Mouse (Mus musculus): ENCODE data around the gene Khsrp. TPM values are rescaled to one million over a fixed set of nuclear protein-coding genes. Genes with fewer than 3 reads are reported as not detected.

The Khsrp gene
- polyA plus RNA-seq, 1 experiment from 2014 or later: 36.9 TPM

GRCm38 (mm10) chr17:57010911-57011235, 20.4 kb downstream of the Khsrp start:
- Histone ChIP-seq H3K36me3 (ENCODE audit: control insufficient read depth, insufficient read depth, low read length) (peaks cover 38% of the 10 kb centered on the region), H3K27ac (replicated peaks in 1 of 2; ENCODE audit: control insufficient read depth in 1 of 2, insufficient read depth in 1 of 2, low read depth in 2 of 2, low read length in 2 of 2) (peak overlapping the region; percentile 77 to 78), H3K4me1 (ENCODE audit: control insufficient read depth in 2 of 2, insufficient read depth in 2 of 2, low read length in 2 of 2) (peaks cover 4 to 11% of the 10 kb centered on the region in 2 experiments; a peak in 2 of 4 replicates), H3K27me3 (ENCODE audit: control insufficient read depth, insufficient read depth, low read length) (no peaks in the 10 kb centered on the region), H3K9ac (ENCODE audit: low read length) (peak overlapping the region; percentile 90), H3K4me2 (ENCODE audit: low read length) (peak overlapping the region; percentile 74), H3K9me3 (ENCODE audit: control insufficient read depth, low read length) (no peaks in the 10 kb centered on the region), H3K4me3 (ENCODE audit: control insufficient read depth in 1 of 2, insufficient read depth in 1 of 2, low read depth in 1 of 2, low read length in 2 of 2) (peak overlapping the region; percentile 86 to 95)
- under 1% methylated on average over 19 of the region's 19 CpGs for WGBS
- peak; percentile 11 for ATAC-seq (ENCODE audit: insufficient number of reproducible peaks, insufficient read depth, low FRiP score, low read depth)

- ATAC-seq (ENCODE audit: insufficient number of reproducible peaks, insufficient read depth, low FRiP score, low read depth): no peak
- WGBS: 92% methylated on average over 13 of the region's 13 CpGs
- no peak overlapping the region for H3K4me2 ChIP-seq (ENCODE audit: low read length)
- H3K4me1 ChIP-seq (ENCODE audit: control insufficient read depth in 2 of 2, insufficient read depth in 2 of 2, low read length in 2 of 2): peaks cover 4 to 11% of the 10 kb centered on the region in 2 experiments; a peak in 2 of 4 replicates
- no peaks in the 10 kb centered on the region for H3K9me3 ChIP-seq (ENCODE audit: control insufficient read depth, low read length)
- H3K27me3 ChIP-seq (ENCODE audit: control insufficient read depth, insufficient read depth, low read length): no peaks in the 10 kb centered on the region
- no peak overlapping the region for H3K27ac ChIP-seq (replicated peaks in 1 of 2; ENCODE audit: control insufficient read depth in 1 of 2, insufficient read depth in 1 of 2, low read depth in 2 of 2, low read length in 2 of 2)
- no peak overlapping the region for H3K9ac ChIP-seq (ENCODE audit: low read length)
- H3K4me3 ChIP-seq (ENCODE audit: control insufficient read depth in 1 of 2, insufficient read depth in 1 of 2, low read depth in 1 of 2, low read length in 2 of 2): no peak overlapping the region
- peaks cover 73% of the 10 kb centered on the region for H3K36me3 ChIP-seq (ENCODE audit: control insufficient read depth, insufficient read depth, low read length)
These were observed 24.0 kb downstream of the Khsrp start for GRCm38 (mm10) chr17:57007137-57007905.

DNA sequence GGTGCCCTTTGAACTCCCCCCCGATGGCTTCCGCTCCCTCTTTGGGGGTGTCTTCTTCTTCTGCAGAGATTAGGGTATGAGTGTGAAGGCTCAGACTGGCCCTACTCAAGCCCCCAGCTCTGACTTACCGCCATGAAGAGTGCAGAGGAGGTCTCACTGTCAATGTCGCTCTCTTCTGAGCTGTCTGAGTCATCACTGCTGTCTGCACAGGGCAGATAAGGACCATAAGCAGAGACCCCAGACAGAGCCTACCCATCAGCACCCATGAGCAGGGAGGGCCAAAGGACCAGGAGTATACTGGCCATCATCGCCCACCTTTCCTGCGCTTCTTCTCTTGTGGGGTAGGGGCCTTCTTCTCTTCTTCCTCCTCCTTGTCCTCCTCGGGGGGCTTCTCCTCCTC, 27.3 kb downstream of the Khsrp start:
- peaks cover 83% of the 10 kb centered on the region for H3K36me3 ChIP-seq (ENCODE audit: control insufficient read depth, insufficient read depth, low read length)
- peaks cover 19 to 20% of the 10 kb centered on the region in 2 experiments for H3K4me1 ChIP-seq (ENCODE audit: control insufficient read depth in 2 of 2, insufficient read depth in 2 of 2, low read length in 2 of 2)
- WGBS: 67% methylated on average over 7 of the region's 7 CpGs
- H3K9ac ChIP-seq (ENCODE audit: low read length): no peak overlapping the region
- H3K4me3 ChIP-seq (ENCODE audit: control insufficient read depth in 1 of 2, insufficient read depth in 1 of 2, low read depth in 1 of 2, low read length in 2 of 2): no peak overlapping the region
- no peaks in the 10 kb centered on the region for H3K27me3 ChIP-seq (ENCODE audit: control insufficient read depth, insufficient read depth, low read length)
- H3K27ac ChIP-seq (replicated peaks in 1 of 2; ENCODE audit: control insufficient read depth in 1 of 2, insufficient read depth in 1 of 2, low read depth in 2 of 2, low read length in 2 of 2): no peak overlapping the region
- H3K9me3 ChIP-seq (ENCODE audit: control insufficient read depth, low read length): no peaks in the 10 kb centered on the region
- ATAC-seq (ENCODE audit: insufficient number of reproducible peaks, insufficient read depth, low FRiP score, low read depth): no peak
- no peak overlapping the region for H3K4me2 ChIP-seq (ENCODE audit: low read length)

DNA sequence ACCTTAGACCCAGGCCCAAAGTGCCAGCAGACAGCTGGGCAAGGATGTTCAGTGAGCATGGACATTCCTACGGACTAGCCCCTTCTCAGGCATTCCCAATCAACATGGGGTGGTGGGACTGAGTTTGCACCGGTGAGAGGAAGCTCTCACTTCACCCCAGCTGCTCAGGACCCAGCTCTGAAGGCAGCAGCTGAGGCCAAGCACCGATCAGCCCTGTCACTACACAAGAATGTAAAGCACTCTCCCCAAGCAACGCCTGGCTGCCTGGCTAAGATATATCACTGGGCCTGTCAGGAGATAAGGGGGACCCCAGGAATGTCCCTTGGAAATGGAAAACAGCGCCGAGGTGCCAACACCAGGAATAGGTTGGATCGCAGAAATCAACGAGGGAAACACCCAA, 30.1 kb downstream of the Khsrp start:
- Histone ChIP-seq H3K27me3 (ENCODE audit: control insufficient read depth, insufficient read depth, low read length) (no peaks in the 10 kb centered on the region), H3K4me3 (ENCODE audit: control insufficient read depth in 1 of 2, insufficient read depth in 1 of 2, low read depth in 1 of 2, low read length in 2 of 2) (no peak overlapping the region), H3K9ac (ENCODE audit: low read length) (peak overlapping the region; percentile 67), H3K27ac (replicated peaks in 1 of 2; ENCODE audit: control insufficient read depth in 1 of 2, insufficient read depth in 1 of 2, low read depth in 2 of 2, low read length in 2 of 2) (peak overlapping the region; percentile 73 to 79), H3K9me3 (ENCODE audit: control insufficient read depth, low read length) (no peaks in the 10 kb centered on the region), H3K36me3 (ENCODE audit: control insufficient read depth, insufficient read depth, low read length) (peaks cover 66% of the 10 kb centered on the region), H3K4me2 (ENCODE audit: low read length) (peak overlapping the region; percentile 37), H3K4me1 (ENCODE audit: control insufficient read depth in 2 of 2, insufficient read depth in 2 of 2, low read length in 2 of 2) (peaks cover 26 to 29% of the 10 kb centered on the region in 2 experiments)
- no peak for ATAC-seq (ENCODE audit: insufficient number of reproducible peaks, insufficient read depth, low FRiP score, low read depth)
- WGBS: 8% methylated on average over 8 of the region's 8 CpGs

DNA sequence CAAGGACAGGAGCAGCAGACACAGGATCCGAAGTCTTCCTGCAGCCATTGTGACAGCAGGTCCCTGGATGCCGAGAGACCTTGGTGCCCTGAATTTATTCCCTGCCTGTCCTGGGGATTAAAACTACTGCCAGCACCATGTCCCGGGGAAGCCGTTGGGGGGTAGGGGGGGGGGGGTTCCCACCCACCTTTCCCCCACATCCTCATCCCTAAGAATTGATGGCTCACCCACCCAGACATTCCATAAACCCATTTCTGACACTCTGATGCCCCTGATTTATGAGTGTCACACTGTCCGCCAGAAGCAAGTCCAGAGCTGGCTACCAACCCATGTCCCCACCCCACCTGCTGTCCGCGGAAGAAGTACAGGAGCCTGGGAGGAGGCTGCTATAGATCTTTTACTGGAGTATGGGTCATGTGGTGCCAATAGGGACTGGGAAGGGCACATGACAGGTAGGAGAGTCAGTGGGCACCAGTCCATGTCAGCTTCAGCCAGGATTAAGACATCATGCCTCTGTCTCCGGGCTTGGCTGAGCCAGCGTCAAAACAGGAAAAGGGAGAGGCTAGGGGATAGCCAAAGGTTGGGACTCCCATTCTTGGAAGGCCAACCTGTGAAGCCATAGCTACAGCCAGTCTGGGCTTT, 31.2 kb downstream of the Khsrp start, which contains the start of gene Pspn:
Gene Pspn, minus strand, starts transcription at position 51 of the 642 bp plus-strand sequence.
- Histone ChIP-seq H3K4me2 (ENCODE audit: low read length) (no peak within 1 kb of the TSS), H3K27me3 (ENCODE audit: control insufficient read depth, insufficient read depth, low read length) (no peaks in the 10 kb centered on the region), H3K4me1 (ENCODE audit: control insufficient read depth in 2 of 2, insufficient read depth in 2 of 2, low read length in 2 of 2) (peaks cover 26 to 29% of the 10 kb centered on the region in 2 experiments), H3K9ac (ENCODE audit: low read length) (peak within 1 kb of the TSS; percentile 67), H3K9me3 (ENCODE audit: control insufficient read depth, low read length) (no peaks in the 10 kb centered on the region), H3K27ac (replicated peaks in 1 of 2; ENCODE audit: control insufficient read depth in 1 of 2, insufficient read depth in 1 of 2, low read depth in 2 of 2, low read length in 2 of 2) (peak within 1 kb of the TSS; percentile 73 to 79), H3K4me3 (ENCODE audit: control insufficient read depth in 1 of 2, insufficient read depth in 1 of 2, low read depth in 1 of 2, low read length in 2 of 2) (no peak within 1 kb of the TSS), H3K36me3 (ENCODE audit: control insufficient read depth, insufficient read depth, low read length) (peaks cover 66% of the 10 kb centered on the region)
- ATAC-seq (ENCODE audit: insufficient number of reproducible peaks, insufficient read depth, low FRiP score, low read depth): no peak
- 79% methylated on average over 9 of the region's 9 CpGs for WGBS

DNA sequence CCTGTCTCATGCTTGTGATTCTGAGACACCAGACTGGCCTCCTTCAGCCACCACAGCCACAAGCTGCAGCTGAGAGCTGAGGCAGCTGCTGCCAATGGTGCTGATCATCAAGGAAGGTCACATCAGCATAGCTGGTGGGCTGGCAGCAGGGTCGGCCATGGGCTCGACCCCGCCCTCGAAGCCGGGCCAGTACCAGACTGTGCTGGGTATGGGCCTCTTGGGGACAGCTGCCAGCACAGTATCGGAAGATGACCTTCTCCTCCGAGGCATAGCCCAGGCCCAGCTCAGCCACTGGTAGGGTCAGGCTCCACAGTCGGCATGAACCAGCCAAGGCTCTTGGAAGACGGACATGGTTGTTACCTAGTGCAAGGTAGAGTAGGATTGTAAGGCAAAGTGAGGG, 31.9 kb downstream of the Khsrp start:
- Histone ChIP-seq H3K27me3 (ENCODE audit: control insufficient read depth, insufficient read depth, low read length) (no peaks in the 10 kb centered on the region), H3K4me2 (ENCODE audit: low read length) (no peak overlapping the region), H3K36me3 (ENCODE audit: control insufficient read depth, insufficient read depth, low read length) (peaks cover 66% of the 10 kb centered on the region), H3K4me3 (ENCODE audit: control insufficient read depth in 1 of 2, insufficient read depth in 1 of 2, low read depth in 1 of 2, low read length in 2 of 2) (no peak overlapping the region), H3K4me1 (ENCODE audit: control insufficient read depth in 2 of 2, insufficient read depth in 2 of 2, low read length in 2 of 2) (peaks cover 26 to 29% of the 10 kb centered on the region in 2 experiments), H3K9me3 (ENCODE audit: control insufficient read depth, low read length) (no peaks in the 10 kb centered on the region), H3K9ac (ENCODE audit: low read length) (no peak overlapping the region), H3K27ac (replicated peaks in 1 of 2; ENCODE audit: control insufficient read depth in 1 of 2, insufficient read depth in 1 of 2, low read depth in 2 of 2, low read length in 2 of 2) (no peak overlapping the region)
- ATAC-seq (ENCODE audit: insufficient number of reproducible peaks, insufficient read depth, low FRiP score, low read depth): no peak
- WGBS: 91% methylated on average over 9 of the region's 9 CpGs

DNA sequence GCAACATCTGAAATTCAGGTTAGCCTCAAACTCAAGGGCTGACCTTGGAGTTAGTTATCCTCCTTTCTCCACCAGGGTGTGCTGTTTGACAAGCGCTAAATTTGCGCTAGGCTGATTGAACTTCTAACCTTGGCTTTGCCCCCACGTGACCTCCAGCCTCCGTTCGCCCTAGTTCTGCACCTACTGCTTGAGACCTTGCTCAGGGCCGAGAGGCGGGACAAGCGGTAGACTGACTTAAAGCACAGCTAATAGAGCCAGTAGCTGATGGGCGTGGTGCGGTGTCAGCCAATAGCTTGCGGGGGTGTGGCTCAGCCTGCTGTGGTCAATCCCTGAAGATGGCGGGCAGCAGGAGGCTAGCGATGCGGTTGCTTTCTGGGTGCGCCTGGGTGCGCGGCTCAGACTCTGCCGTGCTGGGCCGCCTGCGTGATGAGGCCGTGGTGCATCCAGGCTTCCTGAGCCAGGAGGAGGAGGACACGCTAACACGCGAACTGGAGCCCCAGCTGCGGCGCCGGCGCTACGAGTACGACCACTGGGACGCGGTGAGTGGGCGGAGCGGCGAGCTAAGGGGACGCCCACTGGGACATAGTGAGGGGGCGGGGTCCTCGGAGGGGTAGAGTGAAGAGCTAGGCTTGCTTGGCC, 34.2 kb downstream of the Khsrp start, which contains the start of gene Alkbh7:
Gene Alkbh7, plus strand, starts transcription at position 311 of the 639 bp plus-strand sequence.
- Histone ChIP-seq H3K36me3 (ENCODE audit: control insufficient read depth, insufficient read depth, low read length) (peaks cover 68% of the 10 kb centered on the region), H3K9ac (ENCODE audit: low read length) (peak within 1 kb of the TSS; percentile 72), H3K4me3 (ENCODE audit: control insufficient read depth in 1 of 2, insufficient read depth in 1 of 2, low read depth in 1 of 2, low read length in 2 of 2) (peak within 1 kb of the TSS; percentile 77 to 80), H3K9me3 (ENCODE audit: control insufficient read depth, low read length) (no peaks in the 10 kb centered on the region), H3K4me1 (ENCODE audit: control insufficient read depth in 2 of 2, insufficient read depth in 2 of 2, low read length in 2 of 2) (peaks cover 26 to 29% of the 10 kb centered on the region in 2 experiments), H3K27me3 (ENCODE audit: control insufficient read depth, insufficient read depth, low read length) (no peaks in the 10 kb centered on the region), H3K27ac (replicated peaks in 1 of 2; ENCODE audit: control insufficient read depth in 1 of 2, insufficient read depth in 1 of 2, low read depth in 2 of 2, low read length in 2 of 2) (peak within 1 kb of the TSS; percentile 61 to 72; a peak in 2 of 4 replicates), H3K4me2 (ENCODE audit: low read length) (peak within 1 kb of the TSS; percentile 63)
- WGBS: under 1% methylated on average over 38 of the region's 38 CpGs
- ATAC-seq (ENCODE audit: insufficient number of reproducible peaks, insufficient read depth, low FRiP score, low read depth): peak; percentile 99
